In the genomic region with DNA sequence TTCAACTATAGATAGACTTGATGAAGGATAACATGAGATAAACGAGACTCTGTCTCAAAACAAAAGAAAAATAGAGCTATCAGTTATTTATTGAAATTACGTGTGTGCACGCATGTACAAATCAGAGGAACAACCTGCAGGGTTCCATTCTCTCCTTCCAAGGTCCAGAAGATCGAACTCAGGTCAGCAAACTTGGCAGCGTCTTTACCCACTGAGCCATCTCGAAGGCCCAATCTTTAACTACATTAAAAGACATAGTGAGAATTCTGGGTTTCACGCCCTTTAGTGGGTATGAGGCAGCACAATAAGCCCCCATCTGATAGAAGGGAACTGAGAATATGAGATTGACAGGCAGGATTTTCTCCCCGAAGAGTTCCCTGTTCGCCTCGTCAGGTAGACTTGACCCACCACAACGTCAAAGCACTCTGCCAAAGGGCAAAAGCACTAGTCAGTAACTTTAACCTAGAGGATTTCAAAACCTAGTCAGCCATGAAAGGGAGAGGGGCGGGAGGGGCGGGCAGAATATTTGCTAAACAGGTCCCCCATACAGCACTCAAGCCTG, we compare ENCODE assay signal across 8 mouse cellular contexts. TPM values are rescaled to one million over a fixed set of nuclear protein-coding genes. Genes with fewer than 3 reads are reported as not detected.
DNase-seq lines count a peak whose midpoint lies in the region; ATAC-seq and TF ChIP-seq lines count a peak whose summit lies in the region.

No protein-coding gene starts in this region.

- H3K9me3 ChIP-seq in heart, embryonic 14.5 days (ENCODE audit: control insufficient read depth, low read length): peaks cover 3% of the 10 kb centered on the region; the same call in 1 of the 2 replicates
- no peaks in the 10 kb centered on the region for H3K9me3 ChIP-seq in forebrain, embryonic 12.5 days
- H3K9me3 ChIP-seq in kidney, embryonic 16.5 days (ENCODE audit: low read length): no peaks in the 10 kb centered on the region
- H3K9me3 ChIP-seq in midbrain, postnatal 0 days (ENCODE audit: low read length): no peaks in the 10 kb centered on the region

- H3K9ac ChIP-seq in heart, embryonic 14.5 days (ENCODE audit: low read length): peak overlapping the region; percentile 93
- H3K9ac ChIP-seq in forebrain, embryonic 12.5 days: peak overlapping the region; percentile 85
- H3K9ac ChIP-seq in kidney, embryonic 16.5 days (replicated peaks; ENCODE audit: low read length): peak overlapping the region; percentile 87
- peak overlapping the region; percentile 59 for H3K9ac ChIP-seq in midbrain, postnatal 0 days (replicated peaks; ENCODE audit: low read length, poor library complexity, severe bottlenecking)

- no peak for DNase-seq in heart, postnatal 36 days
- DNase-seq in midbrain, postnatal 0 days (ENCODE audit: low spot score): no peak
- no peak for DNase-seq in right cerebral cortex, adult 18-20 months
- DNase-seq in cerebellum, postnatal 36 days: no peak
- DNase-seq in urinary bladder, postnatal 14 days (ENCODE audit: low spot score): no peak

- 0 out of 4 replicates have a peak overlapping the region, but pooled peaks of 1 of the 2 experiments have one; percentile 63 for H3K27ac ChIP-seq in heart, embryonic 14.5 days (replicated peaks in 1 of 2; ENCODE audit: control insufficient read depth in 1 of 2, insufficient read depth in 1 of 2, low read depth in 2 of 2, low read length in 2 of 2)
- H3K27ac ChIP-seq in forebrain, embryonic 12.5 days: peak overlapping the region; percentile 27; the same call in 1 of the 2 replicates
- H3K27ac ChIP-seq in kidney, embryonic 16.5 days (ENCODE audit: low read length): peak overlapping the region; percentile 86
- H3K27ac ChIP-seq in midbrain, postnatal 0 days (ENCODE audit: low read depth, low read length): peak overlapping the region; percentile 72; the same call in 1 of the 2 replicates

- H3K36me3 ChIP-seq in heart, embryonic 14.5 days (ENCODE audit: control insufficient read depth, insufficient read depth, low read length): no peaks in the 10 kb centered on the region
- 0 out of 2 replicates have a peak, but pooled peaks cover 3% of the 10 kb centered on the region for H3K36me3 ChIP-seq in forebrain, embryonic 12.5 days (replicated peaks)
- H3K36me3 ChIP-seq in kidney, embryonic 16.5 days (ENCODE audit: insufficient read depth, low read length): no peaks in the 10 kb centered on the region
- H3K36me3 ChIP-seq in midbrain, postnatal 0 days (ENCODE audit: insufficient read depth, low read length): no peaks in the 10 kb centered on the region

- intact Hi-C loops in heart, postnatal 36 days (cut with DNase I): no loop called here

- TF ChIP-seq CTCF in midbrain, postnatal 0 days (IDR thresholded peaks at IDR 0.05): no peak

- 43% methylated on average over 13 of the region's 13 CpGs for WGBS in heart, embryonic 14.5 days
- 47% methylated on average over 13 of the region's 13 CpGs for WGBS in forebrain, embryonic 12.5 days
- 40% methylated on average over 13 of the region's 13 CpGs for WGBS in kidney, embryonic 16.5 days
- WGBS in midbrain, postnatal 0 days: 40% methylated on average over 13 of the region's 13 CpGs

- H3K4me1 ChIP-seq in heart, embryonic 14.5 days (ENCODE audit: control insufficient read depth in 2 of 2, insufficient read depth in 2 of 2, low read length in 2 of 2): peaks cover 2 to 26% of the 10 kb centered on the region in 2 experiments; a peak in 3 of 4 replicates
- peaks cover 35% of the 10 kb centered on the region for H3K4me1 ChIP-seq in forebrain, embryonic 12.5 days
- H3K4me1 ChIP-seq in kidney, embryonic 16.5 days (ENCODE audit: insufficient read depth, low read length): peaks cover 30% of the 10 kb centered on the region
- 0 out of 2 replicates have a peak, but pooled peaks cover 6% of the 10 kb centered on the region for H3K4me1 ChIP-seq in midbrain, postnatal 0 days (ENCODE audit: insufficient read depth, low read length)

- H3K27me3 ChIP-seq in heart, embryonic 14.5 days (ENCODE audit: control insufficient read depth, insufficient read depth, low read length): no peaks in the 10 kb centered on the region
- H3K27me3 ChIP-seq in forebrain, embryonic 12.5 days: no peaks in the 10 kb centered on the region
- H3K27me3 ChIP-seq in kidney, embryonic 16.5 days (ENCODE audit: insufficient read depth, low read length): no peaks in the 10 kb centered on the region
- H3K27me3 ChIP-seq in midbrain, postnatal 0 days (ENCODE audit: insufficient read depth, low read length): no peaks in the 10 kb centered on the region

- peak overlapping the region; percentile 93 for H3K4me2 ChIP-seq in heart, embryonic 14.5 days (ENCODE audit: low read length)
- H3K4me2 ChIP-seq in forebrain, embryonic 12.5 days: peak overlapping the region; percentile 86
- H3K4me2 ChIP-seq in kidney, embryonic 16.5 days (replicated peaks; ENCODE audit: low read depth, low read length): peak overlapping the region; percentile 96
- peak overlapping the region; percentile 88 for H3K4me2 ChIP-seq in midbrain, postnatal 0 days (ENCODE audit: low read depth, low read length, poor library complexity, severe bottlenecking)

- ATAC-seq in heart, embryonic 14.5 days (ENCODE audit: insufficient number of reproducible peaks, insufficient read depth, low FRiP score, low read depth): no peak
- no peak for ATAC-seq in forebrain, embryonic 12.5 days (ENCODE audit: low FRiP score)
- no peak for ATAC-seq in kidney, embryonic 16.5 days (ENCODE audit: low FRiP score, low TSS enrichment)
- ATAC-seq in midbrain, postnatal 0 days (ENCODE audit: low FRiP score): no peak

- H3K4me3 ChIP-seq in heart, embryonic 14.5 days (ENCODE audit: control insufficient read depth in 1 of 2, insufficient read depth in 1 of 2, low read depth in 1 of 2, low read length in 2 of 2): peak overlapping the region; percentile 78 to 85; a peak in 3 of 4 replicates
- peak overlapping the region; percentile 66 for H3K4me3 ChIP-seq in forebrain, embryonic 12.5 days (replicated peaks)
- H3K4me3 ChIP-seq in kidney, embryonic 16.5 days (ENCODE audit: low read length): peak overlapping the region; percentile 85
- H3K4me3 ChIP-seq in midbrain, postnatal 0 days (ENCODE audit: low read depth, low read length): peak overlapping the region; percentile 88

RNA-seq across cellular contexts. Expression of gene Castor2, which starts 1.1 kb away (rescaled TPM):
- polyA plus RNA-seq in heart, embryonic 14.5 days (2014; fragmentation: Nextera tagmentation; extraction: Ambion mirVana): 6.2 and 7.7 TPM in 2 replicates
- total RNA-seq in heart, postnatal 36 days (2021): 10 to 100 TPM; 24.9 to 30.9 TPM
- polyA plus RNA-seq in forebrain, embryonic 12.5 days (2016; fragmentation: Nextera tagmentation; extraction: Ambion mirVana): 19.4 and 23.1 TPM in 2 replicates
- 14.0 and 15.2 TPM in 2 replicates for polyA plus RNA-seq in kidney, embryonic 16.5 days (2015; fragmentation: Nextera tagmentation; extraction: Ambion mirVana)
- 32.3 and 33.6 TPM in 2 replicates for total RNA-seq in midbrain, postnatal 0 days (2014; rRNA removed)
- polyA plus RNA-seq in midbrain, postnatal 0 days (2015; fragmentation: Nextera tagmentation; extraction: Ambion mirVana): 27.0 and 27.6 TPM in 2 replicates
